Mouse (Mus musculus): ENCODE results near the gene Fam131a. TPM values are rescaled to one million over a fixed set of nuclear protein-coding genes. Genes with fewer than 3 reads are reported as not detected.

Gene Fam131a
- total RNA-seq, 2 experiments from 2014 or later = 101 to 115 TPM

GRCm38 (mm10) chr16:20715976-20716840 lies 23.2 kb downstream of the Fam131a start:
- intact Hi-C loops (cut with DNase I) = loop anchor here (5.0 kb wide), 1 partner anchor 476 kb away; no protein-coding TSS in a partner anchor

DNA sequence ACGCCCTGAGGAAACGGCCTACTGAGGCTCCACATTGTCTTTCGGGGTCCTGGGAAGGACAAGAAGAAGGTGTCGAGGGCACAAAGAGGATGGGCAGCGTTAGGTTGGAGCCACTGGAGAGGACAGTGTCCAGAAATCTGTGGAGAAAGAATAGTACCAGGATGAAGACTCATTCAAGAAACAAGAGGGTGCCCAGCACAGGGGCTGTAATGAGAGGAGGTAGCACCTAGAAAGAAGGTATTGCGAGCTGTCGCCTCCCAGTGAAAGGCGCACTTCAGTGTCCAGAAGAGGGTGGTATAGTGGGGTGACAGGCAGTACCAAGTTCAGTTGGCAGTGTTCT lies 23.8 kb downstream of the Fam131a start:
- no peak for DNase-seq
- intact Hi-C loops (cut with DNase I) = loop anchor here (5.0 kb wide), 1 partner anchor 475 kb away; no protein-coding TSS in a partner anchor

More at GRCm38 (mm10) chr16:20715976-20716840, 23.2 kb downstream of the Fam131a start:
- DNase-seq = peak; percentile 88

DNA sequence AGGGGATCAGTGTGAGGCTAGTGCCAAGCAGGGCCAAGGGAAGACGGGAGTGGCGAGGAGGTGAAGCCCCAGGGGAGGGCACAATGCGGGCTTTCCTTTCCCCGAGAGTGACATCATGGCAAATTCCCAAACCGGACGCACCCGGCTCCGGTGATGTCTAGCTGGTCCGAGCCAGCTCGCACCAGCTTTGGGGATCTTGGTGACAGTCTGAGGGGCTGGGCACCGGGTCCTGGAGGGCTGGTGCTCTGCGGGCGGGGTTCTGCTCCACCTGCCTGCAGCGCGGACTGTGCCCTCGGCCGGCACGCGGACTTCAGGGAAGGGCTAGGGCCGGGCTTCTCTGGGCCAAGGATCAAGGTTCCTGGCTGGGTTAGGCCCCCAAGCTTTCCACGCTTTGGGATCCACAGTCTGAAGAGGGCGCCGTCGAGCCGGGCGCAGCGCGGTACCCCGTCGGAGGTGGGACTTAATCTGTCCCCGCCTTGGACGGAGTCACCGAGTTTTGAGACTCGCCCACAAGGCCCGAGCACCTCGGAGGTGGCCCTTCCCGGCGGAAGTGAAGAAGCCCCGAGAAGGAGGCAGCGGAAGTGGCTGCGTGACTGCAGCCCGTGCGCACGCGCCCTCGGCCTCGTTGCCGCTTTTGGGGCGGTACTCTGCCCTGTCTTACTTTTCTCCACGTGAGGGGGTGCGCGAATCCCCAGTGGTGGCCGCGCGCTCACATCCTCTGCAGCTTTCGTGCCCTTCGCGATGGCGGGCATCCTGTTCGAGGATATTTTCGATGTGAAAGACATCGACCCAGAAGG lies 24.3 kb downstream of the Fam131a start, which contains the start of the genes Polr2h and Clcn2:
Gene Polr2h (plus strand): TSS at position 485 of the 797 bp plus-strand sequence.
Gene Clcn2 (minus strand): TSS at position 566 of the 797 bp plus-strand sequence.
- peak; percentile 97 for DNase-seq
- intact Hi-C loops (cut with DNase I) = loop anchor here (5.0 kb wide), 1 partner anchor 475 kb away; no protein-coding TSS in a partner anchor

GRCm38 (mm10) chr16:20717978-20718670 lies 25.1 kb downstream of the Fam131a start:
- DNase-seq = no peak
- intact Hi-C loops (cut with DNase I) = loop anchor here (5.0 kb wide), 1 partner anchor 474 kb away; no protein-coding TSS in a partner anchor

DNA sequence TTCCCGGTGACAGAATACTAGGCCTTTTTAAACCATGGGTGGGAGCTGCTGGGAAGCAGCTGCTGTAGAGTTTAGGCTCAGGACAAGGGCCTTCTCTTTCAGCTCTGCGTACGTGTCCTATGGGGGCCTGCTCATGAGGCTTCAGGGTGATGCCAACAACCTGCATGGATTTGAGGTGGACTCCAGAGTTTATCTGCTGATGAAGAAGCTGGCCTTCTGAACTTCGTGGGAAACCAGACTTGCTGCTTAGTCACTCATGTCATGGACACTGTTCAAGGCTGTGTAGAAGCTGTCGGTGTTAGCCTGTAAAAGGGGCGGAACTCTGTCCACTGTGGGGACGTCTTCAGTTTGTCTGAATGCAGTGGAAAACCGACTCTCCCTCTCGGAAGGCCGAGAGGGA lies 28.8 kb downstream of the Fam131a start:
- intact Hi-C loops (cut with DNase I) = no loop called here
- DNase-seq = no peak

- DNase-seq = no peak
- intact Hi-C loops (cut with DNase I) = no loop called here
These were observed 29.7 kb downstream of the Fam131a start for GRCm38 (mm10) chr16:20722736-20723135.

DNA sequence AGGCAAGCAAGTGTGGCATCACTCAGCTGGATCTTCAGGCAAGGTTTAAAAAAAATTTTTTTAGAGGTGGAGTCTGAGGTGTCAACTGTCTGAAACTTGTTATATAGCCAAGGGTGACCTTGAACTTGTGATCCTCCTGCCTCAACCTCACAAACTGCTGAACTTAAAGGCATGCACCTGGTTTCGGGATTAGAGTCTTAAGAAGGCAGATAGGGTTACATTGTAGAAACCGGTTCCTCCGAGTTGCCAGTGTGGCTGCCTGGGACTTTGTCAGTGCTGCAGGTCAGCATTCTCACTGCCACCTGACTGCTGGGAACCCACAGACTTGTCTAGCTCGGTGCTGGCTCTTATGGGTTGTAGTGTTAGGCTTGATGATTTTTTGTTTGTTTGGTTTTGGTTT lies 30.2 kb downstream of the Fam131a start:
- intact Hi-C loops (cut with DNase I) = no loop called here
- no peak for DNase-seq

DNA sequence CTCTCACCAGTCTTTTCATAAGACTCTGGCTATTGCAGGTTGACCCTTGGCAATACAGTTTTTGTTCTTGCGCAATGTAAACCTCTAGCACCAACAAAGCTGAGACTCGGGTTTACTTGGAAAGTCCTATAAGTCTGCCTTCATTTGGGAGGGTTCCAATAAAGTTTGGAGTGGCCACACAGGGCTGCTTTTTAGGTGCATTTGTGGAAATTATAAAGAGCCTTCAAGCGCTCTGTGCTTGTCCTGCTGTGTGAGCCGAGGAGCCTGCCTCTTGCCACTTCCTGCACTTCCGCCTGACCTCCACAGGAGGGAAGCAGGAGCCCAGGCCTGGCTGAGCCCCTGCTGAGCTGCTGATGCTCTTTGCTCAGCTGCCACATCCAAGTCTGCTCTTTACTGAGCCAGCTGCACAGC lies 31.3 kb downstream of the Fam131a start:
- DNase-seq = no peak
- intact Hi-C loops (cut with DNase I) = no loop called here

DNA sequence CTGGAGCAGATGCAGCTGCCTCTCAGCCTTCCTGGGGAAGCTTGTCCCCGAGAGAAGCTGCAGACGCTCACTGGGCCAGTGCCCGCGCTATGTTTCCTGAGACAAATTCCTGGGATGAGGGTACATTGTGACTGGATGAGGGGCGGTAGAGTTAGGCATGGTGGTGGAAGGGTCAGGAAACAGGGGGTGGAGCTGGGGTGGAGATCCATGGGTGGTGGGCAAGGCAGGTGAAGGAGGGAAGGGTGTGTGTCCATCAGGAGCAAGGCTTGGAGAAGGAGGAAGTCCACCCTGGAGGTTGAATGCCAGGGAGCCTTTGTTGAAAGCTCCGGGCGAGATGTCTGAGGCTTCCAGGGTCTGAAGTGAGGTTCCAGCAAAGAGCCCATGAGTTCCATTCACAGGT lies 32.3 kb downstream of the Fam131a start:
- intact Hi-C loops (cut with DNase I) = no loop called here
- no peak for DNase-seq

DNA sequence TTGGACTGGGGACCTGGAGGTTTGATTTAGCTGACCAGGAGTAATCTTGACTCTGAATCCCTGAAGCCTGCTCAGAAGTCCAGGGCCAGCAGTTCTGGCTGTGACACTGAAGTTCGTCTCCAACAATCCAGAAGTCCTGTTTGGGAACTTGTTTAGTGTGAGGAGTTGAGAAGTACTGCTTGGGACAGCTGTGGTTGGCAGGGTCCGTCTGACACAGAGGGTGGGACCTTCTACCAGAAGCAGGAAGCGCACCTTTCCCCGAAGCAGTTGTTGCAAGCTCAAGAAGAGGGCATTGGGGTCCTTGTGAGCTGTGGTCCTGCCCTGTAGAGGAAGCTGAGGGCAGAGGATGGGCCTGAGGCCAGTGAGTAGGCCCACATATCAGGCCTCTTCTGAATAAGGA lies 32.7 kb downstream of the Fam131a start:
- no peak for DNase-seq
- intact Hi-C loops (cut with DNase I) = no loop called here

- intact Hi-C loops (cut with DNase I) = no loop called here
- DNase-seq = no peak
These were observed 33.3 kb downstream of the Fam131a start for GRCm38 (mm10) chr16:20726384-20726783.

DNA sequence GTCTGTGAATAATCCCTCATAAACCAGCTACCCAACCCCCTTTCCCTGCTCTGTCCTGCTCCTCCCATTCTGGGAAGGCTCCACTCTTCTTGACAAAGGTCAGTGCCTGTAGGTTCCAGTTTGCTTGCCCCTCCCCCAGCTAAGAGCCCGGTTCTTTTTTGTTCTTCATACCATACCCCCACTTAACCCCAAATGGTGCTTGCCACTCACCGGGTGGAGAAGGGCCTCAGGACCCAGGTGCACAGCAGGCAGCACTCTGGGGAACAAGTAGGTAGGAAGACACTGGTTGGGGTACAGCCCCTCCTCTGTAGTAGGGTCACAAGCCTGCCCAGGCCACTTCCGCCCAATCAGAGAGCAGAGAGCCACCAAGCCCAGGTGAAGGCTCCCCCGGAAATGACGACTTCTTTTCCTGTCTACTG lies 37.3 kb downstream of the Fam131a start:
- intact Hi-C loops (cut with DNase I) = no loop called here
- no peak for DNase-seq

DNA sequence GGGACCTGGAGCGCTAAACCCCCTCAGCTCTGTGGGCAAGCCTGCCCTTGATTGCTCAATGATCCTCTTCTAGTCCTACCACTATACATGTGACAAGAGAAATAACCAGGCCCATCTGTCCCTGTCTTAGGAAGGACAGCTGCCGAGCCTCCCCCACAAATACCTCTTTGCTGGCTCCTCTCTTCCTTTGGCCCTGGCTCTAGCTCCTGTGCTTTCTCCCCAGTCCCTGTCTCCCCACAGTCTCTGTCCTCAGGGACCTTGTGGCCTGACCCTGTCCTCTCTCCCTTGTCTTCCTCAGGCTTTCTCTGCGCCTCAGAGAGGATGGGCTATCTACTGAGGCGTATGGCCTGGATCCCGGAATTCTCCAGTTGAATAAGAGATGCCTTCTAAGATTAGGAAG lies 38.6 kb downstream of the Fam131a start:
- intact Hi-C loops (cut with DNase I) = no loop called here
- DNase-seq = no peak

DNA sequence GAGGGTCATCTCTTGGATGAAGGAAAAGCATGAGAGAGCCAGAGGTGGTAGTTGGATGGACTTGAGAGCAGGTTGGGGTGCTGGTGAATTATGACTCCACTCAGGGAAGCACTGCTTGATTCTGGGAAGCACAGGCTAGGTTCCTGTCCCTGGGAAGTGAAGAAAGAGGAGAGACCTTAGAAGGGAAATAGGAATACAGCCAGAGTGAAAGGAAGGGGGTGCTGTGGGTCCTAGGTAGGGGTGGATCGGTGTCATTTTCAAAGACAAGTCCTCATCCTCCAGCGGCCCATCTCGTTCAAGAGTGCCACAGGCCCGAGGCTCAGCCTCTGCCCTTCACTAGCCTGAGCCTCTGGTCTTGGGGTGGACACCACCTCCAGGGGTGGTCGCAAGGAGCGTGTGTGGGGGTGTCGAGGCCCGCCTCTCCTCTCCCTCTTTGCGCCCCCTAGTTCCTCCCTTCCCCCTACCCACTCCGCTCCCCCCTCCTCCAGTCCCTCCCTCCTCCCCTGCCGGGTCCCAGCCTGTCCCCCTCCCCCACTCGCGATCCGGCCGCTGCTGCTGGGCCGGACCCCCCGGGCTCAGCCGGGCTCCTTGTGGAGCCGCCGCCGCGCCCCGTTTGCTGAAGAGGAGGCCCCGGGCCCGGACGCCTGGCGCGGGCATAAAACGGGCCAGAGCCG lies 39.3 kb downstream of the Fam131a start:
- intact Hi-C loops (cut with DNase I) = no loop called here
- DNase-seq = peak; percentile 66

DNA sequence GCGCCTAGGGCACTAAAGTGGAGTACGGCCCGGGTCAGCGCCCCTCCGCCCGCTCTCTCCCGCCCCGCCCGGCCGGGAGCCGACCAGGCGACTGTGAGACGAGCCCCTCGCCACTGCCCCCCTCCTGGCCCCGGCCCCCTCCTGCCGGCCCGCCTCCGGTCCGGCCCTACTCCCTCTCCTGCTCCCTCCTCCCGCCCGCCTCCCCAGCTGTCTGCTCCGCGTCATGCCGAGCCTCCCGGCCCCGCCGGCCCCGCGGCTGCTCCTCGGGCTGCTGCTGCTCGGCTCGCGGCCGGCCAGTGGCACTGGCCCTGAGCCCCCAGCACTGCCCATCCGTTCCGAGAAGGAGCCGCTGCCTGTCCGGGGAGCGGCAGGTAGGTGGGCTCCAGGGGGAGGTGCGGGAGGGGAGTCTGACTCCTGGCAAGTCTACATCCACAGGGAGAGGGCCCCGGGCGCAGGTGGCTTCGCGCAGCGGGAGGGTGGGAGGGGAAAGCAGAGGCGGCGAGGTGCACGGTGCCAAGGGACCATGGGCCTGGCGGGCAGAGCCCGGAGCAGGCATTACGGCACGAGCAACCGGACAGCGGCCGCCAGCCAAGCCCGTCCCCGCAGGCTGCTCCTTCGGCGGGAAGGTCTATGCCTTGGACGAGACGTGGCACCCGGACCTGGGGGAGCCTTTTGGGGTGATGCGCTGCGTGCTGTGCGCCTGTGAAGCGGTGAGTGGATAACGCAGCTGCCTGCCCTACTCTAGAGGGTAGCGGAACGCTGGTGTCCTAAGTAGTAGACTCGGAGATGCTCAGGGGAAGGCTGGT lies 40.1 kb downstream of the Fam131a start, which contains the start of gene Chrd:
Gene Chrd (plus strand): TSS at position 203 of the 806 bp plus-strand sequence.
- peak; percentile 90 for DNase-seq
- intact Hi-C loops (cut with DNase I) = no loop called here

- DNase-seq = peak; percentile 69
- intact Hi-C loops (cut with DNase I) = no loop called here
These were observed 41.0 kb downstream of the Fam131a start, which contains the start of gene Thpo for GRCm38 (mm10) chr16:20733731-20734730. TSS of gene Thpo (minus strand) at chr16:20734511.

- DNase-seq = peak; percentile 70
- intact Hi-C loops (cut with DNase I) = no loop called here
These were observed 42.6 kb downstream of the Fam131a start for GRCm38 (mm10) chr16:20735651-20736050.

GRCm38 (mm10) chr16:20736168-20736567 lies 43.1 kb downstream of the Fam131a start:
- no peak for DNase-seq
- intact Hi-C loops (cut with DNase I) = no loop called here

All from left cerebral cortex, postnatal 4 days (tissue).